Mouse (Mus musculus) G1E (cell line): Measurements from ENCODE around the gene Trappc10. TPM values are rescaled to one million over a fixed set of nuclear protein-coding genes. Genes with fewer than 3 reads are reported as not detected.

Experiments
- ATAC-seq: 2 replicates; pipeline ENCODE4 v1.8.0; 2016; ENCODE audit warnings: mild to moderate bottlenecking; ENCODE audit not compliant: insufficient number of reproducible peaks, poor library complexity, low FRiP score, severe bottlenecking; ENCODE audit errors: extremely low read depth
- DNase-seq: peaks from one replicate; pipeline ENCODE4 v3.0.0; 2012; ENCODE audit warnings: low spot score
- H3K27me3 ChIP-seq: 2 replicates; pipeline ENCODE4 v1.6.1; 2012; ENCODE audit warnings: mild to moderate bottlenecking, low read length, inconsistent platforms; ENCODE audit not compliant: insufficient read depth
- H3K36me3 ChIP-seq: replicated peaks from 2 replicates; pipeline ENCODE3; 2012; ENCODE audit warnings: mild to moderate bottlenecking, inconsistent platforms
- H3K4me1 ChIP-seq: 2 replicates; pipeline ENCODE4 v1.6.1; 2012; ENCODE audit warnings: low read depth, low read length, inconsistent platforms, mixed read lengths; ENCODE audit not compliant: insufficient read depth
- H3K4me3 ChIP-seq: 2 replicates; pipeline ENCODE4 v1.5.1; 2012; ENCODE audit warnings: low read depth, mild to moderate bottlenecking, inconsistent platforms, low read length, moderate library complexity, mixed read lengths
- H3K9me3 ChIP-seq: replicated peaks from 2 replicates; pipeline ENCODE4 v1.6.1; 2012; ENCODE audit warnings: inconsistent platforms
- CTCF ChIP-seq: IDR thresholded peaks from 2 replicates; pipeline ENCODE4 v1.5.1; 2012; ENCODE audit warnings: low read depth, low read length, inconsistent platforms, mixed read lengths
- GATA1 ChIP-seq: IDR thresholded peaks from 2 replicates; pipeline ENCODE4 v1.6.1; 2012; ENCODE audit warnings: borderline replicate concordance, low read length, inconsistent platforms, mixed read lengths
- GATA2 ChIP-seq: IDR thresholded peaks from 2 replicates; pipeline ENCODE4 v1.6.1; 2012; ENCODE audit warnings: low read depth, low read length, inconsistent platforms, borderline replicate concordance
- POLR2AphosphoS5 ChIP-seq: IDR thresholded peaks from 2 replicates; pipeline ENCODE4 v1.6.1; 2012; ENCODE audit warnings: low read depth, low read length, inconsistent platforms; ENCODE audit not compliant: insufficient replicate concordance
- TAL1 ChIP-seq: conservative IDR thresholded peaks from 2 replicates; pipeline ENCODE4 v1.6.1; 2012; ENCODE audit warnings: low read depth, low read length, inconsistent platforms, mixed read lengths
- polyA plus RNA-seq: library from polyadenylated mRNA; stranded (reverse); fragments of >175 nt; gene quantifications from 2 replicates; pipeline ENCODE4 v1.2.3, GENCODE M21; 2012
- total RNA-seq, 2 experiments: library from RNA; stranded (forward) in 1 of 2; stranded (reverse) in 1 of 2; fragments of 200-1000 nt in 1 of 2; fragments of >200 nt in 1 of 2; fragmentation: Nextera tagmentation in 1 of 2; gene quantifications; 2 replicates each; pipeline ENCODE4 v1.2.3; 2014 to 2017

The Trappc10 gene
- total and polyA plus RNA-seq, 3 experiments, result 30.2 to 93.6 (median 54.7) TPM

GRCm38 (mm10) chr10:78162646-78163045 lies 81.8 kb downstream of the Trappc10 start:
- no peak for ATAC-seq
- peaks cover 26% of the 10 kb centered on the region for H3K4me1 ChIP-seq
- H3K36me3 ChIP-seq, result peaks cover 77% of the 10 kb centered on the region
- H3K9me3 ChIP-seq, result no peaks in the 10 kb centered on the region
- TF ChIP-seq TAL1 (no peak), POLR2AphosphoS5 (no peak), CTCF (no peak), GATA2 (no peak), GATA1 (no peak)
- DNase-seq, result no peak
- no peaks in the 10 kb centered on the region for H3K27me3 ChIP-seq
- H3K4me3 ChIP-seq, result no peak overlapping the region

- no peak for DNase-seq
- no peak overlapping the region for H3K4me3 ChIP-seq
- ATAC-seq, result no peak
- no peaks in the 10 kb centered on the region for H3K27me3 ChIP-seq
- TF ChIP-seq POLR2AphosphoS5 (no peak), TAL1 (no peak), GATA1 (no peak), CTCF (no peak), GATA2 (no peak)
- no peaks in the 10 kb centered on the region for H3K9me3 ChIP-seq
- H3K4me1 ChIP-seq, result peaks cover 21% of the 10 kb centered on the region
- H3K36me3 ChIP-seq, result peaks cover 62% of the 10 kb centered on the region
Measured at GRCm38 (mm10) chr10:78161096-78161495, 83.3 kb downstream of the Trappc10 start.

GRCm38 (mm10) chr10:78160369-78161095 lies 83.9 kb downstream of the Trappc10 start:
- H3K27me3 ChIP-seq, result 0 out of 2 replicates have a peak, but pooled peaks cover under 1% of the 10 kb centered on the region
- H3K36me3 ChIP-seq, result peaks cover 56% of the 10 kb centered on the region
- DNase-seq, result no peak
- H3K4me1 ChIP-seq, result peaks cover 21% of the 10 kb centered on the region
- no peak for ATAC-seq
- H3K9me3 ChIP-seq, result no peaks in the 10 kb centered on the region
- TF ChIP-seq GATA1, result no peak
- TF ChIP-seq GATA2, result no peak
- TF ChIP-seq POLR2AphosphoS5, result no peak
- no peak for TF ChIP-seq TAL1
- H3K4me3 ChIP-seq, result no peak overlapping the region

- H3K4me1 ChIP-seq, result peaks cover 21% of the 10 kb centered on the region
- H3K36me3 ChIP-seq, result peaks cover 50% of the 10 kb centered on the region
- DNase-seq (peak; percentile 28), ATAC-seq (peak; percentile 40)
- TF ChIP-seq GATA2, result no peak
- no peak for TF ChIP-seq POLR2AphosphoS5
- TF ChIP-seq GATA1, result no peak
- TF ChIP-seq CTCF, result peak; percentile 97
- no peak for TF ChIP-seq TAL1
- H3K27me3 ChIP-seq, result peaks cover 5% of the 10 kb centered on the region; the same call in 1 of the 2 replicates
- H3K4me3 ChIP-seq, result no peak overlapping the region
- no peaks in the 10 kb centered on the region for H3K9me3 ChIP-seq
Measured at GRCm38 (mm10) chr10:78159906-78160305, 84.5 kb downstream of the Trappc10 start.

- DNase-seq (no peak), ATAC-seq (no peak)
- TF ChIP-seq CTCF, result no peak
- no peak for TF ChIP-seq POLR2AphosphoS5
- Histone ChIP-seq H3K36me3 (peaks cover 44% of the 10 kb centered on the region), H3K27me3 (peaks cover 6% of the 10 kb centered on the region), H3K9me3 (no peaks in the 10 kb centered on the region), H3K4me1 (peaks cover 21% of the 10 kb centered on the region), H3K4me3 (no peak overlapping the region)
Measured at GRCm38 (mm10) chr10:78159252-78159878, 85.1 kb downstream of the Trappc10 start.

GRCm38 (mm10) chr10:78158041-78158440 lies 86.4 kb downstream of the Trappc10 start:
- no peak for TF ChIP-seq GATA2
- no peak for TF ChIP-seq CTCF
- no peak for TF ChIP-seq TAL1
- TF ChIP-seq POLR2AphosphoS5, result no peak
- TF ChIP-seq GATA1, result no peak
- Histone ChIP-seq H3K27me3 (peaks cover 12% of the 10 kb centered on the region), H3K4me3 (no peak overlapping the region), H3K36me3 (peaks cover 31% of the 10 kb centered on the region), H3K9me3 (no peaks in the 10 kb centered on the region), H3K4me1 (peaks cover 14% of the 10 kb centered on the region)
- no peak for DNase-seq
- no peak for ATAC-seq

- peaks cover 11% of the 10 kb centered on the region for H3K4me1 ChIP-seq
- ATAC-seq, result no peak
Measured at GRCm38 (mm10) chr10:78156926-78157325, 87.5 kb downstream of the Trappc10 start.

More at GRCm38 (mm10) chr10:78156926-78157325, 87.5 kb downstream of the Trappc10 start:
- no peak for DNase-seq
- Histone ChIP-seq H3K27me3 (peaks cover 14% of the 10 kb centered on the region), H3K36me3 (peaks cover 20% of the 10 kb centered on the region), H3K4me3 (no peak overlapping the region), H3K9me3 (no peaks in the 10 kb centered on the region)
- TF ChIP-seq POLR2AphosphoS5, result no peak
- TF ChIP-seq GATA1, result no peak
- TF ChIP-seq CTCF, result no peak
- no peak for TF ChIP-seq GATA2
- TF ChIP-seq TAL1, result no peak
